Mouse (Mus musculus) embryonic fibroblast, embryonic 13.5 days (primary cell): ENCODE data around the gene Ttll7.

ENCODE experiments used
- CTCF ChIP-seq: IDR thresholded peaks from 2 replicates; pipeline ENCODE4 v1.5.1; 2011; ENCODE audit warnings: mild to moderate bottlenecking, control low read depth, low read length, moderate library complexity, borderline replicate concordance; ENCODE audit not compliant: insufficient read depth
- POLR2A ChIP-seq: IDR thresholded peaks from 2 replicates; pipeline ENCODE4 v1.6.1; 2011; ENCODE audit warnings: low read depth, mild to moderate bottlenecking, control low read depth, low read length, moderate library complexity

DNA sequence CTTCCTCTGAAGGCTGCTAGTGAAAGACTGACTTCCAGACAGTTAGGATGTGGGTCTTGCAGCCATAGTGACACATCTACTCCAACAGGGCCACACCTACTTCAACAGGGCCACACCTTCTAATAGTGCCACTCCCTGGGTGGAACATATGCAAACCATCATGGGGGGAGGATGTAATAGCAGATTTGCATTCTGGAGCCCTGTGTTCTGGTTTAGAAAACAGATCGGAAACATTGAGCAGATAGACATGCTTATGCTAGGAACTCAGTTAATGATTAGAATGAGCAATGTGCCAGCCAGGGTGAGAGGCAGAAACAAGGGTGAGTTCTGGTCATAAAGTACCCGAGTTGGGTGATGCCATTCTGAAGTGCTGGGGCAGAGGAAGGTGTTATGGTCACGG, 19.8 kb downstream of the Ttll7 start:
- no peak for TF ChIP-seq CTCF
- no peak for TF ChIP-seq POLR2A
